Mouse (Mus musculus): ENCODE measurements at regions not wholly inside any gene's neighbourhood (a gene's known extent, or its start where the extent isn't known, plus 50 kb on each side); places are given as distances from the start of the nearest gene placed in this dataset.

GRCm38 (mm10) chr1:6152436-6152835, 1344.7 kb downstream of the Gm37988 start:
- Histone ChIP-seq H3K4me3 (ENCODE audit: low read depth, low read length) (no peak overlapping the region), H3K4me1 (ENCODE audit: control insufficient read depth, insufficient read depth, low read length) (no peaks in the 10 kb centered on the region), H3K27ac (ENCODE audit: low read depth, low read length) (no peak overlapping the region), H3K4me2 (ENCODE audit: low read depth) (no peak overlapping the region), H3K9ac (ENCODE audit: low read length) (no peak overlapping the region), H3K36me3 (ENCODE audit: control insufficient read depth, insufficient read depth, low read length) (no peaks in the 10 kb centered on the region), H3K27me3 (ENCODE audit: control insufficient read depth, insufficient read depth, low read length) (no peaks in the 10 kb centered on the region), H3K9me3 (ENCODE audit: control insufficient read depth, low read length) (no peaks in the 10 kb centered on the region)
- 44% methylated on average over 3 of the region's 3 CpGs for WGBS
- no peak for DNase-seq (ENCODE audit: low spot score)
- ATAC-seq (ENCODE audit: insufficient read depth, low FRiP score, low TSS enrichment) = no peak

All from neural tube, embryonic 11.5 days (tissue).